Mouse (Mus musculus): ENCODE results near the gene Ankrd52. TPM values are rescaled to one million over a fixed set of nuclear protein-coding genes. Genes with fewer than 3 reads are reported as not detected.

Ankrd52 gene
- polyA plus RNA-seq, 1 experiment from 2014 or later, result 6.8 TPM

GRCm38 (mm10) chr10:128451014-128451413 is 74.1 kb downstream of the Ankrd52 start:
- ATAC-seq (no peak), DNase-seq (ENCODE audit: low spot score) (no peak)
- Histone ChIP-seq H3K9ac (ENCODE audit: low read length) (no peak overlapping the region), H3K4me3 (ENCODE audit: low read depth, low read length) (no peak overlapping the region), H3K36me3 (ENCODE audit: control insufficient read depth, insufficient read depth, low read length) (no peaks in the 10 kb centered on the region), H3K27ac (ENCODE audit: low read depth, low read length) (no peak overlapping the region), H3K9me3 (replicated peaks; ENCODE audit: control insufficient read depth, low read length) (no peaks in the 10 kb centered on the region), H3K4me1 (ENCODE audit: control insufficient read depth, insufficient read depth, low read length) (no peaks in the 10 kb centered on the region), H3K27me3 (replicated peaks; ENCODE audit: control insufficient read depth, insufficient read depth, low read length) (no peaks in the 10 kb centered on the region), H3K4me2 (ENCODE audit: low read length) (no peak overlapping the region)
- 76% methylated on average over 6 of the region's 6 CpGs for WGBS

GRCm38 (mm10) chr10:128454471-128454870 is 77.6 kb downstream of the Ankrd52 start:
- no peak for ATAC-seq
- H3K36me3 ChIP-seq (ENCODE audit: control insufficient read depth, insufficient read depth, low read length), result no peaks in the 10 kb centered on the region
- no peaks in the 10 kb centered on the region for H3K9me3 ChIP-seq (replicated peaks; ENCODE audit: control insufficient read depth, low read length)
- no peak overlapping the region for H3K4me3 ChIP-seq (ENCODE audit: low read depth, low read length)
- H3K4me2 ChIP-seq (ENCODE audit: low read length), result no peak overlapping the region
- 80% methylated on average over 3 of the region's 3 CpGs for WGBS
- no peak for DNase-seq (ENCODE audit: low spot score)
- no peak overlapping the region for H3K9ac ChIP-seq (ENCODE audit: low read length)
- no peaks in the 10 kb centered on the region for H3K27me3 ChIP-seq (replicated peaks; ENCODE audit: control insufficient read depth, insufficient read depth, low read length)
- no peak overlapping the region for H3K27ac ChIP-seq (ENCODE audit: low read depth, low read length)
- H3K4me1 ChIP-seq (ENCODE audit: control insufficient read depth, insufficient read depth, low read length), result no peaks in the 10 kb centered on the region

DNA sequence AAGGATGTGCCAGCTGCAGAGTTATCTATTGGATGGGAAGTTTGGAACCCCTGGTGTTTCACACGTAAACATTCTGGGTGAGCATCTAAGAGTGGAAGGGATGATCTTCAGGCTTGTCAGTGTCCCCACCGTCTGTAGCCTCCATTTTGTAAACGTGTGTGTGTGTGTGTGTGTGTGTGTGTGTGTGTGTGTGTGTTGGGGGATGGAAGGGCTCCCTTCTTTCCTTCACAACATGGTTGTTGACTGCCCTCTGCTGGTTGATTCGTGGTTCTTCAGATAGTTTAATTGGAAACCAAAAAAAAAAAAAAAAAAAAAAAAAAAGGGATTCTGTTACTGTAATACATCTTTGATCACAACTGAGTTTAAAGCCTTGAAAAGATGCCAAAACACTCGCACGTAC is 78.4 kb downstream of the Ankrd52 start:
- H3K27me3 ChIP-seq (replicated peaks; ENCODE audit: control insufficient read depth, insufficient read depth, low read length), result no peaks in the 10 kb centered on the region
- WGBS, result 1% methylated on average over 6 of the region's 6 CpGs
- no peaks in the 10 kb centered on the region for H3K4me1 ChIP-seq (ENCODE audit: control insufficient read depth, insufficient read depth, low read length)
- 0 out of 2 replicates have a peak overlapping the region, but pooled peaks have one; percentile 19 for H3K4me2 ChIP-seq (ENCODE audit: low read length)
- DNase-seq (ENCODE audit: low spot score) (peak; percentile 94), ATAC-seq (0 out of 2 replicates have a peak, but pooled peaks have one; percentile 24)
- H3K36me3 ChIP-seq (ENCODE audit: control insufficient read depth, insufficient read depth, low read length), result no peaks in the 10 kb centered on the region
- no peaks in the 10 kb centered on the region for H3K9me3 ChIP-seq (replicated peaks; ENCODE audit: control insufficient read depth, low read length)
- H3K27ac ChIP-seq (ENCODE audit: low read depth, low read length), result no peak overlapping the region
- no peak overlapping the region for H3K9ac ChIP-seq (ENCODE audit: low read length)
- H3K4me3 ChIP-seq (ENCODE audit: low read depth, low read length), result no peak overlapping the region

- peak overlapping the region; percentile 54; the same call in 1 of the 2 replicates for H3K4me2 ChIP-seq (ENCODE audit: low read length)
- H3K9me3 ChIP-seq (replicated peaks; ENCODE audit: control insufficient read depth, low read length), result no peaks in the 10 kb centered on the region
- no peak overlapping the region for H3K27ac ChIP-seq (ENCODE audit: low read depth, low read length)
- WGBS, result 84% methylated on average over 6 of the region's 6 CpGs
- no peak overlapping the region for H3K4me3 ChIP-seq (ENCODE audit: low read depth, low read length)
- peaks cover 17% of the 10 kb centered on the region for H3K36me3 ChIP-seq (ENCODE audit: control insufficient read depth, insufficient read depth, low read length)
- no peak overlapping the region for H3K9ac ChIP-seq (ENCODE audit: low read length)
- no peak for DNase-seq (ENCODE audit: low spot score)
- ATAC-seq, result no peak
- peaks cover 10% of the 10 kb centered on the region for H3K4me1 ChIP-seq (ENCODE audit: control insufficient read depth, insufficient read depth, low read length)
- H3K27me3 ChIP-seq (replicated peaks; ENCODE audit: control insufficient read depth, insufficient read depth, low read length), result no peaks in the 10 kb centered on the region
These were observed 80.8 kb downstream of the Ankrd52 start for GRCm38 (mm10) chr10:128457676-128458075.

Small RNA genes within 50 kb of the gene (microRNA-seq; reads per million reads assigned to microRNA genes)
- not detected for gene Gm25361
- gene Gm26308, result not detected
- gene Mir6914, result not detected
- 1.1 reads per million for gene Mir6915
- gene Mir8105, result 0.40 reads per million

Other genes with a start within 250 kb of the Ankrd52 start
- gene Rbms2, start 196.8 kb upstream of the Ankrd52 start, polyA plus RNA-seq (2014; fragmentation: Nextera tagmentation; extraction: Ambion mirVana), result 7.4 and 9.6 TPM in 2 replicates
- gene Gls2, start 182.7 kb upstream of the Ankrd52 start, polyA plus RNA-seq (2014; fragmentation: Nextera tagmentation; extraction: Ambion mirVana), result 0.32 and 0.95 TPM in 2 replicates
- gene Spryd4, start 165.3 kb upstream of the Ankrd52 start, polyA plus RNA-seq (2014; fragmentation: Nextera tagmentation; extraction: Ambion mirVana), result 22.8 and 23.8 TPM in 2 replicates
- gene Mip, start 151.3 kb upstream of the Ankrd52 start, polyA plus RNA-seq (2014; fragmentation: Nextera tagmentation; extraction: Ambion mirVana), result 0.19 and 0.22 TPM in 2 replicates
- 27.2 and 28.3 TPM in 2 replicates for gene Timeless, start 145.1 kb upstream of the Ankrd52 start, polyA plus RNA-seq (2014; fragmentation: Nextera tagmentation; extraction: Ambion mirVana)
- 0.30 TPM in 1 of 2 replicates, not detected in the other for gene Apon, start 123.0 kb upstream of the Ankrd52 start, polyA plus RNA-seq (2014; fragmentation: Nextera tagmentation; extraction: Ambion mirVana)
- gene Apof, start 108.4 kb upstream of the Ankrd52 start, polyA plus RNA-seq (2014; fragmentation: Nextera tagmentation; extraction: Ambion mirVana), result not detected in 2 replicates
- 11.6 and 17.4 TPM in 2 replicates for gene Stat2, start 106.6 kb upstream of the Ankrd52 start, polyA plus RNA-seq (2014; fragmentation: Nextera tagmentation; extraction: Ambion mirVana)
- not detected in 2 replicates for gene Il23a, start 78.4 kb upstream of the Ankrd52 start, polyA plus RNA-seq (2014; fragmentation: Nextera tagmentation; extraction: Ambion mirVana)
- gene Pan2, start 73.8 kb upstream of the Ankrd52 start, polyA plus RNA-seq (2014; fragmentation: Nextera tagmentation; extraction: Ambion mirVana), result 21.4 and 23.2 TPM in 2 replicates
- gene Cnpy2, start 54.7 kb upstream of the Ankrd52 start, polyA plus RNA-seq (2014; fragmentation: Nextera tagmentation; extraction: Ambion mirVana), result 231 and 256 TPM in 2 replicates
- gene Cs, start 39.4 kb upstream of the Ankrd52 start, polyA plus RNA-seq (2014; fragmentation: Nextera tagmentation; extraction: Ambion mirVana), result 234 and 243 TPM in 2 replicates
- 22.8 and 26.9 TPM in 2 replicates for gene Coq10a, start 8.1 kb upstream of the Ankrd52 start, polyA plus RNA-seq (2014; fragmentation: Nextera tagmentation; extraction: Ambion mirVana)
- gene Slc39a5, start 24.1 kb downstream of the Ankrd52 start, polyA plus RNA-seq (2014; fragmentation: Nextera tagmentation; extraction: Ambion mirVana), result not detected in 2 replicates
- 147 and 180 TPM in 2 replicates for gene Nabp2, start 34.4 kb downstream of the Ankrd52 start, polyA plus RNA-seq (2014; fragmentation: Nextera tagmentation; extraction: Ambion mirVana)
- gene Rnf41, start 34.5 kb downstream of the Ankrd52 start, polyA plus RNA-seq (2014; fragmentation: Nextera tagmentation; extraction: Ambion mirVana), result 94.2 and 107 TPM in 2 replicates
- gene Smarcc2, start 82.1 kb downstream of the Ankrd52 start, polyA plus RNA-seq (2014; fragmentation: Nextera tagmentation; extraction: Ambion mirVana), result 178 and 201 TPM in 2 replicates
- gene Myl6, start 117.0 kb downstream of the Ankrd52 start, polyA plus RNA-seq (2014; fragmentation: Nextera tagmentation; extraction: Ambion mirVana), result 732 and 818 TPM in 2 replicates
- 4.6 and 5.8 TPM in 2 replicates for gene Myl6b, start 121.6 kb downstream of the Ankrd52 start, polyA plus RNA-seq (2014; fragmentation: Nextera tagmentation; extraction: Ambion mirVana)
- 4.7 and 6.3 TPM in 2 replicates for gene Esyt1, start 148.8 kb downstream of the Ankrd52 start, polyA plus RNA-seq (2014; fragmentation: Nextera tagmentation; extraction: Ambion mirVana)
- gene Zc3h10, start 170.7 kb downstream of the Ankrd52 start, polyA plus RNA-seq (2014; fragmentation: Nextera tagmentation; extraction: Ambion mirVana), result 16.2 and 18.2 TPM in 2 replicates
- 2,276 and 3,259 TPM in 2 replicates for gene Rpl41, start 172.2 kb downstream of the Ankrd52 start, polyA plus RNA-seq (2014; fragmentation: Nextera tagmentation; extraction: Ambion mirVana)
- gene Pa2g4, start 188.9 kb downstream of the Ankrd52 start, polyA plus RNA-seq (2014; fragmentation: Nextera tagmentation; extraction: Ambion mirVana), result 177 and 187 TPM in 2 replicates
- 0.17 and 0.40 TPM in 2 replicates for gene Erbb3, start 212.5 kb downstream of the Ankrd52 start, polyA plus RNA-seq (2014; fragmentation: Nextera tagmentation; extraction: Ambion mirVana)
- 522 and 721 TPM in 2 replicates for gene Rps26, start 249.6 kb downstream of the Ankrd52 start, polyA plus RNA-seq (2014; fragmentation: Nextera tagmentation; extraction: Ambion mirVana)